Mouse (Mus musculus): ENCODE measurements around the gene Ddx58. TPM values are rescaled to one million over a fixed set of nuclear protein-coding genes. Genes with fewer than 3 reads are reported as not detected.

Ddx58 gene
- polyA plus RNA-seq, 1 experiment from 2014 or later = 10.0 TPM

Other genes with a start within 250 kb of the Ddx58 start
- 66.9 and 68.1 TPM in 2 replicates for gene Aco1, start 96.7 kb downstream of the Ddx58 start, polyA plus RNA-seq (2015; fragmentation: Nextera tagmentation; extraction: Ambion mirVana)
- gene Smim27, start 29.8 kb upstream of the Ddx58 start, polyA plus RNA-seq (2015; fragmentation: Nextera tagmentation; extraction: Ambion mirVana) = 36.0 and 42.0 TPM in 2 replicates
- gene Topors, start 30.0 kb upstream of the Ddx58 start, polyA plus RNA-seq (2015; fragmentation: Nextera tagmentation; extraction: Ambion mirVana) = 36.5 and 38.3 TPM in 2 replicates
- gene Ndufb6, start 39.6 kb upstream of the Ddx58 start, polyA plus RNA-seq (2015; fragmentation: Nextera tagmentation; extraction: Ambion mirVana) = 384 and 393 TPM in 2 replicates
- gene Tmem215, start 232.4 kb upstream of the Ddx58 start, polyA plus RNA-seq (2015; fragmentation: Nextera tagmentation; extraction: Ambion mirVana) = 1.0 and 1.5 TPM in 2 replicates